Mouse (Mus musculus) thymus, postnatal 25 days (tissue): ENCODE measurements around the gene Adcy10.

ENCODE experiments used
- DNase-seq: peaks from one replicate; pipeline ENCODE4 v3.0.0; 2022

The Adcy10 gene

DNA sequence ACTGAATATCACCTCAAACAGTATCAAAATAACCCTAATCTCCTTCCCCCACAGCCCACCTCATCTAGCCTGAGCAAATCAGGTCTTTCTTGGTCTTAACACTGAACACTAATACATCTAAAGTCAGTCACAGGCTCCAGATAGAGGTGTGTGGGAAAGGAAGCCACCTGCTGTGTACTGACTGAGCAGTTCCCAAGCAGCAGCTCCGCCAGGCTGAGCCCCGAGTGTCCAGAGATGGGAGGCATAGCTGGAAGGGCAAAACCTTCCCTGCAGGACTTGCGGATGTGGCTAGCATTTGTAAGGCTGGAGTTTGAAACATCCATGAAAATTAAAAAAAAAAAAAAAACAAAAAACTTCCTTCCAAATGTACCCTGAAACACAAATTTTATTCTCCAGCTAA is 120.1 kb downstream of the Adcy10 start:
- no peak for DNase-seq

DNA sequence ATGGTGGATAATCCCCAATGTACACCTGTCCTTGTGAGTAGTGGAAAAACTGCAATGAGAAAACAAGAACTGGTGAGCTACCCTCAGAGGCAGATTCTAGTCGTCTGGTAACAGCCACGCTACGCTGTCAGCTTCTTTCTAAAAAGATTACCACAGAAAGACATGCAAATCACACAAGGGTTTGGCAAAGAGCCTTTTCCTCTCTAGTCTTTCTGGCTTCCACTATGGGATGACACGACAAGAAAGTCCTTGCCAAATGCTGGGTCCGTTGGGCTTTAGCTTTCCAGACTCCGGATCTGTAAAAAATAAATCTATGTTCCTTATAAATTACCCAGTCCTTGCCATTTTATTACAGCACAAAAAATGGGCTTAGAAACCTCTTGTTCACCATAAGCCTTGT is 120.8 kb downstream of the Adcy10 start:
- DNase-seq, result no peak

- DNase-seq, result no peak
Measured at GRCm38 (mm10) chr1:165608904-165609303, 123.9 kb downstream of the Adcy10 start.

DNA sequence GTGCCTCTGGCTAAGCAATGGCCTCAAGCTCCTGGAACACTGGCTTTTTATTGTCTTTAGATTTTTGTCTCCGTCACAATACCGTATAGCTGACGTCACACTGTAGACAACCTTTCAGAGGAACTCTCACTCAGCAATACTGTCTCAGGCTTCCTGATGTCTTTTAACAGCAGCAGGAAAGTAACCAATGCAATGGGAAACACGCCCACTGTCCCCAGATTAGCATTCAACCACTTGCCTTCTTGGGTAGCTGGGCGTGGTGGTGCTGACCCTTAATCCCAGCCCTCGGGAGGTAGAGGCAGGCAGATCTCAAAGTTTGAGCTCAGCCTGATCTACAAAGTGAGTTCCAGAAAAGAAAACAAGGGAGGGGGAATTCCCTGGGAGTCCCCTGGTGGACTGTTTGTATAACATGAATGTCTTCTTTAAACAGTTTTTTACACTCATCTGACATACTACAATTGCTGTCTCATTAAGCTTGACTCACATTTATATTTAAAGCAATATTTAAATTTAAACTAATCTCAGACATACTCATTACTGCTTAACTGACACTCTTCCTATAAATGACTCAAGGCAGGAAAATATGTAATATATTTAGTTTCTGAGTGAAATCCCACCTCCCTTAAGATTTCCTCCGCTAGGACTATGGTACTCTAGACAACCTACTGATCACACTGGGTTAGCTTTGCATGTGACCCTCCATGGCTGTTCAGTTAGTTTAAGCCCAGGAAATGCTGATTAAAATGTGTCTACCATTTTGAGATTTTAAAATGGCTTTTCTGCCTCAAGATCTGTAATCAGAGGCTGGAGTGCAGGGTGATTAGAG is 124.7 kb downstream of the Adcy10 start:
- DNase-seq, result no peak

- no peak for DNase-seq
Measured at GRCm38 (mm10) chr1:165610321-165610999, 125.5 kb downstream of the Adcy10 start.

DNA sequence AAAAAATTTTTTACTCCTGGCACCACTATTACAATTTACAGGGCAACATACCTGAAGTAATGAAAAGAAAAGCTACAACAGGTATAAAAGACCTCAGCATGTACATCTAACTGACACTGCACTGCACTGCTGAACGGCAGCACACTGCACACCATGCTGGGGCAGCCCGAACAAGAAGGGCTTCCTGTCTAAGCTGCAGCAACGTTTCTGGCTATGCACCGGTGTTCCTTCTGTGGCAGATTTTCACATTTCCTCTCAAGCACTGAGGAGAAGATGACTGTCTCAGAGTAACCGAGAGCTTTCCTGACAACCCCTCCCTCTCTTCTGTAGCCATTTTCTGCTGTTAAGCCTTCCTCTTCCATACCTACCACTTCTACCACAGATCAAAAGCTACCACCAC is 127.7 kb downstream of the Adcy10 start:
- peak; percentile 51 for DNase-seq

DNA sequence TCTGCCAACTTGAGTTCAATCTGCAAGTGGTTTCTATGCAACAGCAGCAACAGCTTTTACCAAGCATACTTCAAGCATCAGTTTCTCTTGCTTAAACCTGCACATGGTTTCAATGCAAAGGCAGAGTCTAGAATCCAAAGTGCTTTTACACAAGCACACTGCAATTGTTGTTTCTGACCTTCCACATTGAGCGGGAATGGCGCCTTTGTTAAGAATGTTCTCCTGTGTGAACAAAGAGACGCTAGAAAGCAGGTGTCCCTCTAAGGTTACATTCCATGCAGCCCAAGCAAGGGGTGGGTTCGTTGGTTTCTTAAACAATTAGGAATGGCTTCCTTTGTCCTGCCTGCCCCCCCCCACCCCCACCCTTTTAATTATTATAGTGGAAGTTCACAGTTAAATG is 128.9 kb downstream of the Adcy10 start:
- no peak for DNase-seq

DNA sequence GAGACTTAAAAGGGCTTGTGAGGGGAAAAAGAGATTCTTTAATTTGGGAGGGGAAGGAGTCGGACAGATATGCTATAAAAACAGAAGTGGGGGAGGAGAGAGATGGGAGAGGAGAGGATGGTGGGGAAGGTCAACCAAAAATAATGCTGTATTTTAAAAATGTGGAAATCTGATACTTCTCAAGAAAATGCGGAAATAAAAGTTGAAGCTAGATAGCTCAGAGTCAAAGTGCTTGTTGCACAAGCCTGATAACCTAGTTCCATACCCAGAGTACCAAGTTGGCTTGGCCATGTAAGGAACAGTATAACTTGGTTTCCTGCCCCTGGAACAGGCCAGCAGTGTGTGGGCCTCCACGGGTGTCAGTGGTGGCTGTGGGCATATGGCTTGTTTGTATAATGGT is 129.8 kb downstream of the Adcy10 start:
- no peak for DNase-seq

GRCm38 (mm10) chr1:165616652-165617051 is 131.7 kb downstream of the Adcy10 start:
- no peak for DNase-seq

- no peak for DNase-seq
Measured at GRCm38 (mm10) chr1:165617166-165617891, 132.3 kb downstream of the Adcy10 start.

DNA sequence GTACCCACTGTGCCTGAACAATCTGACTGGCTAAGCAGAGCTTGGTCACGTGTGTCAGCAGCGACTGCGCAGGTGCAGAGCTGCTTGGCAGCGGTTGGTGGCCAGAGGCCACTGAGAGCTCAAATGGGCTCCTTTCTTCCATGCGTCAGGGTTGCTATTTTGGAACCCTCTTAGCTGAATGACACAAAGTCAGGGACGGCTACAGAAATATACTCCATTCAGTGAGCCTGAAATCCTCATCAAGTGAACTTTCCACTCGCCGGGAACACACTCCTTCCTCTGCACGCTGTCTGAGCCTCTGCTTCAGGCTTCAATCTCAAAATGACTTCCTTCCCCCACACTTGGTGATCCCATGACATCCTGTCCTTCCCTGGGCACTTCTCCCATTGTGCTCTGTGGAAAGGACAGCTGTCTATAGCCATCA is 133.2 kb downstream of the Adcy10 start:
- no peak for DNase-seq

DNA sequence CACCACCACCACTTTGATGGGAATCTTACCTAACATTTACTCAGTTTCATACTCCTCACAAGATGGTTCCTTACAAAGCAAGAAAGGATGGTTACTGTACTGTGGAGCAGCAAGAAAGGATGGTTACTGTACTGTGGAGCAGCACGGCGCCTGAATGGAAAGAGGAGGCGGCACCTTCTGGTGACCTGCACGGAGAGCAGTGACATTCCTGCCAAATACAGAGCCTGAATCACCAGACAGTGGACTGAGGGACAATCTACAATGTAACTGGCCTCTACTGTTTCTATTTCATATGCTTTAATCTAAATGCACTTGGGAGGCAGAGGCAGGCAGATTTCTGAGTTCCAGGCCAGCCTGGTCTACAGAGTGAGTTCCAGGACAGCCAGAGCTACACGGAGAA is 140.1 kb downstream of the Adcy10 start:
- no peak for DNase-seq

DNA sequence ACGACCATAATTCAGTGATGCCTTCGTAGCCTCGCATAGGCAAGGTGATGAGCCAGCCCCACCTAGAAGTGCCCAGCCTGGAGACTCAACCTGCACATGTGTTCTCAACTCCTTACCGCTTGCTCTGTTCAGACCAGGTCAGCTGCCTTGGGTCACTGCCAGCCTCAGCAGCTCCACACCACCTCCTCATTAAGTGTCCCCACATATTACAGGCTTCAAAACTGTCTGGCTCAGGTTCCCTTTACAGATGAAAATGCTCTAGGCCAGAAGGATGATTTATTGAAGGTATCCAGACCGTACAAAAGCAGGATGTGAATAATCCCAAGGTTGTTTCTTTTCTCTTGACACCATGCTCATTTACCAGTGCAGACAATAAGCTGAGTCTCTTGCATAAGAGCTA is 140.9 kb downstream of the Adcy10 start:
- no peak for DNase-seq
